Mouse (Mus musculus): ENCODE measurements around the gene Runx3. TPM values are rescaled to one million over a fixed set of nuclear protein-coding genes. Genes with fewer than 3 reads are reported as not detected.

Runx3 gene
- polyA plus RNA-seq, 1 experiment from 2014 or later: 2.4 TPM

GRCm38 (mm10) chr4:135221632-135222407, 101.4 kb downstream of the Runx3 start:
- no peak overlapping the region for H3K4me2 ChIP-seq (ENCODE audit: low read depth, low read length)
- no peak for ATAC-seq (ENCODE audit: low read depth)
- H3K36me3 ChIP-seq (ENCODE audit: control insufficient read depth, insufficient read depth, low read length): peaks cover 64% of the 10 kb centered on the region
- WGBS: 70% methylated on average over 12 of the region's 12 CpGs
- H3K4me1 ChIP-seq (ENCODE audit: control insufficient read depth, insufficient read depth, low read length): no peaks in the 10 kb centered on the region
- H3K4me3 ChIP-seq (ENCODE audit: low read depth, low read length): no peak overlapping the region
- DNase-seq (ENCODE audit: low spot score): no peak
- no peaks in the 10 kb centered on the region for H3K27me3 ChIP-seq (replicated peaks; ENCODE audit: control insufficient read depth, insufficient read depth, low read length)
- H3K9me3 ChIP-seq (ENCODE audit: control insufficient read depth, low read length): no peaks in the 10 kb centered on the region
- peak overlapping the region; percentile 16; the same call in 1 of the 2 replicates for H3K9ac ChIP-seq (ENCODE audit: low read depth, low read length)
- peak overlapping the region; percentile 52 for H3K27ac ChIP-seq (replicated peaks; ENCODE audit: low read depth, low read length)

DNA sequence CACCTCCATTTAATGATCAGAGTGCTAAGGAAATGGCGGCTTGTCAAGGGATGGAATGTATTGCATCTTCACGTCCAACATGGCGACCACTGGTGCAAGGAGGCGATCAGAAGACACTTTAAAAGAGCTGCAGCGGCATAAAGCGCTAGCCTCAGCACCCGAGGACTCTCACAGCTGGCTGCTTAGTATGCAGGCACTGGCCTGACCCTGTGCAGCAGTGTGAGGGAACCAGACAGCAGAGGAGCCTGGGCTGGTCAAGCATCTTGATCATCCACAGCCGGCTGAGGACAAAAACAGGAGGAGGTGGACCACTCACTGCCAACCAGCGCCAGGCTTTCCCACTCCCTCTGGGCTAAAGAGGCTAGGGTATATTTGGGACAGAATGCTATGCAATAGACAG, 103.4 kb downstream of the Runx3 start:
- no peak for ATAC-seq (ENCODE audit: low read depth)
- WGBS: 85% methylated on average over 9 of the region's 9 CpGs

GRCm38 (mm10) chr4:135226008-135226667, 105.7 kb downstream of the Runx3 start:
- no peak for DNase-seq (ENCODE audit: low spot score)
- H3K4me1 ChIP-seq (ENCODE audit: control insufficient read depth, insufficient read depth, low read length): no peaks in the 10 kb centered on the region
- peaks cover 42% of the 10 kb centered on the region for H3K36me3 ChIP-seq (ENCODE audit: control insufficient read depth, insufficient read depth, low read length)
- H3K4me2 ChIP-seq (ENCODE audit: low read depth, low read length): no peak overlapping the region
- H3K27me3 ChIP-seq (replicated peaks; ENCODE audit: control insufficient read depth, insufficient read depth, low read length): no peaks in the 10 kb centered on the region
- no peak overlapping the region for H3K9ac ChIP-seq (ENCODE audit: low read depth, low read length)
- 90% methylated on average over 12 of the region's 12 CpGs for WGBS
- no peaks in the 10 kb centered on the region for H3K9me3 ChIP-seq (ENCODE audit: control insufficient read depth, low read length)
- no peak for ATAC-seq (ENCODE audit: low read depth)
- no peak overlapping the region for H3K27ac ChIP-seq (replicated peaks; ENCODE audit: low read depth, low read length)
- H3K4me3 ChIP-seq (ENCODE audit: low read depth, low read length): no peak overlapping the region

More for the DNA sequence above, 103.4 kb downstream of the Runx3 start:
- Histone ChIP-seq H3K36me3 (ENCODE audit: control insufficient read depth, insufficient read depth, low read length) (peaks cover 45% of the 10 kb centered on the region), H3K9ac (ENCODE audit: low read depth, low read length) (no peak overlapping the region), H3K4me3 (ENCODE audit: low read depth, low read length) (no peak overlapping the region), H3K4me1 (ENCODE audit: control insufficient read depth, insufficient read depth, low read length) (no peaks in the 10 kb centered on the region), H3K9me3 (ENCODE audit: control insufficient read depth, low read length) (no peaks in the 10 kb centered on the region), H3K4me2 (ENCODE audit: low read depth, low read length) (no peak overlapping the region), H3K27ac (replicated peaks; ENCODE audit: low read depth, low read length) (no peak overlapping the region), H3K27me3 (replicated peaks; ENCODE audit: control insufficient read depth, insufficient read depth, low read length) (no peaks in the 10 kb centered on the region)
- DNase-seq (ENCODE audit: low spot score): no peak

Other genes with a start within 250 kb of the Runx3 start
- gene Tmem50a, start 205.6 kb upstream of the Runx3 start, polyA plus RNA-seq (2014; fragmentation: Nextera tagmentation; extraction: Ambion mirVana): 140 and 144 TPM in 2 replicates
- 349 and 369 TPM in 2 replicates for gene Rsrp1, start 197.1 kb upstream of the Runx3 start, polyA plus RNA-seq (2014; fragmentation: Nextera tagmentation; extraction: Ambion mirVana)
- gene Syf2, start 189.8 kb upstream of the Runx3 start, polyA plus RNA-seq (2014; fragmentation: Nextera tagmentation; extraction: Ambion mirVana): 59.7 and 60.0 TPM in 2 replicates
- 97.5 and 100 TPM in 2 replicates for gene Clic4, start 152.2 kb downstream of the Runx3 start, polyA plus RNA-seq (2014; fragmentation: Nextera tagmentation; extraction: Ambion mirVana)
- 159 and 163 TPM in 2 replicates for gene Srrm1, start 232.7 kb downstream of the Runx3 start, polyA plus RNA-seq (2014; fragmentation: Nextera tagmentation; extraction: Ambion mirVana)

All from embryonic facial prominence, embryonic 14.5 days (tissue).